Mouse (Mus musculus): ENCODE data around the gene Afg3l1.

GRCm38 (mm10) chr8:123441788-123442187 lies 35.9 kb upstream of the Afg3l1 start:
- TF ChIP-seq CTCF (IDR thresholded peaks at IDR 0.05; ENCODE audit: borderline replicate concordance, insufficient read depth, low read depth, low read length) (no peak), POLR2A (IDR thresholded peaks at IDR 0.05; ENCODE audit: borderline replicate concordance, insufficient read depth, low read length) (no peak)

Measured in cerebellum, adult 2 months (tissue).